Mouse (Mus musculus): Measurements from ENCODE around the gene Luc7l3. TPM values are rescaled to one million over a fixed set of nuclear protein-coding genes. Genes with fewer than 3 reads are reported as not detected.

The Luc7l3 gene
- polyA plus RNA-seq (2014; fragmentation: Illumina TruSeq; extraction: RNeasy Lipid Tissue Mini Kit (QIAGEN cat#74804)), result 324 TPM

DNA sequence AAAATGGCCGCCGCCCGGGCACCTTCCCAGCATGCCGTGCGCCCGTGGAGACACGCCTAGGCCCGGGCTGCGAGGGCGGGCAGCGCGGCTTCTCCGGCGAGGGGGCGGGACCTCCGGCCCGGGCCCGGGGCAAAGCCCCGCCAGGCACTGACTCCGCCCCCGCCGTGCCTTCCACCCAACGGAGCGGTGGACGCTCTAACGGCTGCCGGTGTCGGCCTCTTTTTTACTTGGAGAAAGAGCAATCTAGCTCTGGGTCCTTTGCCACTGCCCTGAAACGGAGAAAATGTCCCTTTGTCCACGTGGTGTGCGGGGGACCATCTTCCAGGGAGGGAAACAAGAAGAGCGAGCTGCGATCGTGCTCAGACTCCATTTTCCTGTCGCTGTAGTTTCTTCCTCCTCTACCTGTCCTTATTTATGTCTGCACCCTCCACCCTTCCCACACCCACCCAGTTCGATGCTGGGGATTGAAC is at the start of gene Luc7l3:
TSS of gene Luc7l3 (minus strand) at position 58 of the 470 bp plus-strand sequence.

DNA sequence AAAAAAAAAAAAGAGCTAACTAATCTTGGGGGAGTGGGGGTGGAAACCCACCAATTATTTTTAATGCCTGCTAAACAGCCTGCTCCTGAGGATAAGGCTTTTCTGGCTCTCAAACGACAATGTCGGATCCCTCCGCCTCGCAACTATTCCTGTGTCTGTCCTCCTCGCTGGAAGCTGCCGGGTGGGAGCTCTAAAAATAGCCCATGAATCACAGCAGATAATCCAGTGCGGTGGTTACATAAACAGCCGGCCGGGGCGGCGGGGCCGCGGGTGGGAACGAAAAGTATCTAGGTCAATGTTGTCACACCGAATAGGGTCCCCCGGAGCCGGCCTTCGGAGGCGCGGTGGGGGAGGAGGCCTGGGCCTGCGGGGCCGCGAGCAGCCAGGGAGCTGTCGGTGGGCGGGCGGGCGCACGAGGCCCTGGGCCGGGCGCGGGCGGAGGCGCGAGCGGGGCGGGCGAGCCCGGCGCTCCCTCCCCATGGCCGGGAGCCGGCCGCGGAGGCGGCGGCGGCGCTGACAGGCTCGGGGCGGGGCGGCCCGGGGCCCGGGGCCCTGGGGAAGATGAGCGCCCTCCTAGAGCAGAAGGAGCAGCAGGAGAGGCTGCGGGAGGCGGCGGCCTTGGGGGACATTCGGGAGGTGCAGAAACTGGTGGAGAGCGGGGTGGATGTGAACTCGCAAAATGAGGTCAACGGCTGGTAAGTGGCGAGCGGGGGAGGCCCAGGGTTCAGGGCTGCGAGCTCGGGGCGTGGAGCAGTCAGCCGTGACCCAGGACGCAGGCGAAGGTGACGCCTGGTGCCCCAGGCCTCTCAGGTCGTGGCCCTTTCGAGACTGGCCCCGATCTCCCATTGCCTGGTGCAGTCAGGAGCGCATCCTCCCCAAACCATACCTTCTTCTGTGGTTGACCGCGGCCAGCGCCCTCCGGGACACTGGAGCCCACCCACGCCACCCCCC is 6.2 kb upstream of the Luc7l3 start, which contains the start of gene Ankrd40:
TSS of gene Ankrd40 (plus strand) at position 309 of the 951 bp plus-strand sequence.

DNA sequence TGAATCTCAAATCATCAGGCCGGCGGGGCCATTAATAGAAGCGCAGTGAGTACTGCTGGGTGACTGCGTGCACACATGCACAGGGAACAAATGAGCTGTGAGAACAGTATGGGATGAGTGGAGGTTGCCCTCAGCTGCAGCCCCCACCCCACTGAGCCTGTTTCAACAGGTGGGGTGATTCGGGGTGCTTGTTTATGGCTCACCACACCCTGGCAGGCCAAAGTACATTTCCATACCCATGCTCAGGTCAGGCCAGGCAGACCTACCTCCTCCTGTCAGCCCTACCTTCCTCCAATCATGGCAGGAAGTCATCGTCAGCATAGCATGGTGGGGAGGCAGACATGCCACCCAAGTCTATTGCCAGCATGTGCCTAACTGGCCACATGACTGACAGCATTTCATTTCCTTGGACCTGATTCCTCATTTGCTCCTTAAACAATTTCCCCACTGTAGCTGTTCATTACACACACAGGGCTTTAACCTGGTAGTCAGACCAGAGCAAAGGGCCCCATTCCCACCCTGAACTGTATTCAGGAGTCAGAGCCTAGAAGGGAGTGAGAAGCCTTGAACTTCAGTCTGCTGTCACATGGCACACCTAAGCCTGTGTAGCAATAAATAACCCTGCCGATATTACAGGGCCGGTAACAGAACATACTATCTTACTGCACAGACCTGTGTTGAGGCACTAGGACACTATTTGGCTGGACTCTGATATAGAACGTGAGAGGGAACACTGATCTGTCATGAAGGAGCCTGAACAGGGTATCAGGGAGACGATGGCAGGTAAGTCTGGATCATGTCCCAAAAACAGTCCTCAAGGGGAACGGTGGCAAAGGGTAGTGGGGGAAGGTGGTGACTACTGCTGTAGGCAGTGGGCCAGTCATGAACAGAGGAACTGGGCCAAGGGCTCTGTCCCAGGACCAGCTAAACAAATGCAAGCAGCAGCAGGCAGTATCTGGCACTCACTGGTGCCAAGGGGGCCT is 40.3 kb downstream of the Luc7l3 start, which contains the start of gene Gm21885:
TSS of gene Gm21885 (plus strand) at position 675 of the 983 bp plus-strand sequence.

DNA sequence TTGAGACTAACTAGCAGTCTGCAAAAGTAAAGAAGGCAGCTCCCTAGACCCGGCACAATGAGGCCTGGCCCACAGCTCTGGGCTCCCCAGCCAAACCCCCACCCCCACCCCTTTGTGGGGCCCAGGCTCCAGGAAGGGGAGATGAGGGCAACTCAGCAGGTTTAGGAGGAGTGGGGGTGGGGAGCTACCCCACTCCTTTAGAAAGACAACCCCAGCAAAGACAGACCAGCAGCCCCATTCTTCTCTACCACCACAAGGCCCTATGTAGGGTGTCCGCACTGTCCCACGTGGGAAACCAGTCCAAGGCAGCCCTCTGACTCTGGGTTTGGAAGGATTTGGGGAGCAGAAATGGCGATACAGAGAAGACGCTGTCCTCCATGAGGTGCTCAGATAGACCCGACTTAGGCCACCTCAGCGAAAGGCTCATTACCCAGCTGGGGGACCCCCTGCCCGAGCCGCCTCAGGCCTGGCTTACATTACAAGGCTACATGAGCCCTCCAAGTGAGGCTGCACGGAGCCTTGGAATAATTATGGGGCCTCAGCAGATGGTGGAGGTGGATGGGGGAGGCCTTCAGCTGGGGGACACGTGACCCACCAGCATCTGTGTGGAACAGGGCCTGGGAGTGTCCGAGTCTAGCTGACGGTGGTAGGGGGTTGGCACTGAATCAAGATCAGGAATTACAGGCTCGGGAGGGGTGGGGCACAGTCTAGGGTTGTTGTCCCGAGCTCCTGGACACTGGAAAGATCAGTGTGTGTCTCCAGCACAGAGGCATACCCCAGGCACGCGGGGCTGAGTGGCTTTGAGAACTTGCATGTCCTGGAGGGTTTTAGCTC is 75.6 kb downstream of the Luc7l3 start, which contains the start of gene Wfikkn2:
TSS of gene Wfikkn2 (minus strand) at position 51 of the 834 bp plus-strand sequence.

Other genes with a start within 250 kb of the Luc7l3 start
- 203 TPM for gene Tob1, start 110.5 kb downstream of the Luc7l3 start, polyA plus RNA-seq (2014; fragmentation: Illumina TruSeq; extraction: RNeasy Lipid Tissue Mini Kit (QIAGEN cat#74804))
- gene Wfikkn2, start 76.0 kb downstream of the Luc7l3 start, polyA plus RNA-seq (2014; fragmentation: Illumina TruSeq; extraction: RNeasy Lipid Tissue Mini Kit (QIAGEN cat#74804)), result 0.46 TPM
- gene Gm21885, start 40.1 kb downstream of the Luc7l3 start, polyA plus RNA-seq (2014; fragmentation: Illumina TruSeq; extraction: RNeasy Lipid Tissue Mini Kit (QIAGEN cat#74804)), result not detected
- gene Ankrd40, start 6.0 kb upstream of the Luc7l3 start, polyA plus RNA-seq (2014; fragmentation: Illumina TruSeq; extraction: RNeasy Lipid Tissue Mini Kit (QIAGEN cat#74804)), result 73.0 TPM
- 1.6 TPM for gene Abcc3, start 71.0 kb upstream of the Luc7l3 start, polyA plus RNA-seq (2014; fragmentation: Illumina TruSeq; extraction: RNeasy Lipid Tissue Mini Kit (QIAGEN cat#74804))
- 0.09 TPM for gene Cacna1g, start 152.2 kb upstream of the Luc7l3 start, polyA plus RNA-seq (2014; fragmentation: Illumina TruSeq; extraction: RNeasy Lipid Tissue Mini Kit (QIAGEN cat#74804))
- not detected for gene Spata20, start 164.2 kb upstream of the Luc7l3 start, polyA plus RNA-seq (2014; fragmentation: Illumina TruSeq; extraction: RNeasy Lipid Tissue Mini Kit (QIAGEN cat#74804))
- gene Epn3, start 178.0 kb upstream of the Luc7l3 start, polyA plus RNA-seq (2014; fragmentation: Illumina TruSeq; extraction: RNeasy Lipid Tissue Mini Kit (QIAGEN cat#74804)), result 0.74 TPM
- 0.37 TPM for gene Mycbpap, start 199.8 kb upstream of the Luc7l3 start, polyA plus RNA-seq (2014; fragmentation: Illumina TruSeq; extraction: RNeasy Lipid Tissue Mini Kit (QIAGEN cat#74804))
- gene Rsad1, start 227.3 kb upstream of the Luc7l3 start, polyA plus RNA-seq (2014; fragmentation: Illumina TruSeq; extraction: RNeasy Lipid Tissue Mini Kit (QIAGEN cat#74804)), result 9.4 TPM
- gene Chad, start 243.1 kb upstream of the Luc7l3 start, polyA plus RNA-seq (2014; fragmentation: Illumina TruSeq; extraction: RNeasy Lipid Tissue Mini Kit (QIAGEN cat#74804)), result not detected

All from ovary, adult 10 weeks (tissue).